Mouse (Mus musculus) heart, embryonic 12.5 days (tissue): ENCODE measurements around the gene Zcchc8. TPM values are rescaled to one million over a fixed set of nuclear protein-coding genes. Genes with fewer than 3 reads are reported as not detected.
"Not testable (repeated sequence)": the region's sequence is repeated elsewhere in the genome, so short reads cannot be mapped to it uniquely, and the experiment has no call there.

ENCODE experiments used
- ATAC-seq: fragments of 200-750 bp; cut with Nextera tagmentation; 2 replicates; pipeline ENCODE4 v1.8.0; 2017; ENCODE audit warnings: moderate TSS enrichment, moderate library complexity; ENCODE audit not compliant: insufficient number of reproducible peaks, low FRiP score
- H3K27ac ChIP-seq: fragments of 300-500 bp; sonication (generic); 2 replicates; pipeline ENCODE4 v1.5.1; 2016; ENCODE audit warnings: mild to moderate bottlenecking, moderate library complexity; ENCODE audit not compliant: poor library complexity, severe bottlenecking
- H3K27me3 ChIP-seq: fragments of 300-500 bp; sonication (generic); replicated peaks from 2 replicates; pipeline ENCODE4 v1.6.1; 2016; ENCODE audit warnings: mild to moderate bottlenecking, moderate library complexity
- H3K36me3 ChIP-seq: fragments of 300-500 bp; sonication (generic); 2 replicates; pipeline ENCODE4 v1.6.1; 2016; ENCODE audit warnings: mild to moderate bottlenecking, moderate library complexity
- H3K4me1 ChIP-seq: fragments of 300-500 bp; sonication (generic); replicated peaks from 2 replicates; pipeline ENCODE4 v1.6.1; 2016; ENCODE audit warnings: mild to moderate bottlenecking
- H3K4me2 ChIP-seq: fragments of 300-500 bp; sonication (generic); 2 replicates; pipeline ENCODE4 v1.6.1; 2016; ENCODE audit warnings: mild to moderate bottlenecking, moderate library complexity
- H3K4me3 ChIP-seq: fragments of 300-500 bp; sonication (generic); 2 replicates; pipeline ENCODE4 v1.5.1; 2016; ENCODE audit warnings: mild to moderate bottlenecking
- H3K9ac ChIP-seq: fragments of 300-500 bp; sonication (generic); 2 replicates; pipeline ENCODE4 v1.6.1; 2016; ENCODE audit warnings: mild to moderate bottlenecking, moderate library complexity
- H3K9me3 ChIP-seq: fragments of 300-500 bp; sonication (generic); replicated peaks from 2 replicates; pipeline ENCODE4 v1.6.1; 2016; ENCODE audit warnings: mild to moderate bottlenecking, moderate library complexity
- WGBS: fragments of 180-500 bp; shearing (Covaris S2); methylation state at CpG from one replicate; pipeline ENCODE4 v1.1.7; 2016; 5-methylcytosine and 5-hydroxymethylcytosine counted together
- polyA plus RNA-seq: library from polyadenylated mRNA; unstranded; fragments of >200 nt; fragmentation: Nextera tagmentation; extraction: Ambion mirVana; gene quantifications from 2 replicates; pipeline ENCODE4 v1.2.1, GENCODE M21; 2016

Zcchc8 gene
- polyA plus RNA-seq: 69.6 and 77.5 TPM in 2 replicates

GRCm38 (mm10) chr5:123720328-123721311, at the start of gene Zcchc8:
Zcchc8 (minus strand) TSS chr5:123721100.
- peak within 1 kb of the TSS; percentile 86 for H3K27ac ChIP-seq
- H3K9ac ChIP-seq: peak within 1 kb of the TSS; percentile 82
- H3K27me3 ChIP-seq: no peaks in the 10 kb centered on the region
- H3K4me2 ChIP-seq: peak within 1 kb of the TSS; percentile 79
- peak within 1 kb of the TSS; percentile 85 for H3K4me3 ChIP-seq
- under 1% methylated on average over 83 of the region's 83 CpGs for WGBS
- ATAC-seq: peak; percentile 100
- H3K9me3 ChIP-seq: no peaks in the 10 kb centered on the region
- H3K36me3 ChIP-seq: peaks cover 21% of the 10 kb centered on the region
- peaks cover 20% of the 10 kb centered on the region for H3K4me1 ChIP-seq

GRCm38 (mm10) chr5:123766455-123766854, 45.6 kb upstream of the Zcchc8 start:
- not testable (repeated sequence) for H3K4me2 ChIP-seq, H3K27ac ChIP-seq, H3K9ac ChIP-seq, H3K9me3 ChIP-seq, ATAC-seq, H3K4me3 ChIP-seq, H3K4me1 ChIP-seq, H3K27me3 ChIP-seq
- WGBS: 94% methylated on average over 11 of the region's 11 CpGs
- peaks cover 75% of the 10 kb centered on the region for H3K36me3 ChIP-seq

- WGBS: 94% methylated on average over 11 of the region's 11 CpGs
- no peak for ATAC-seq
- H3K27ac ChIP-seq: no peak overlapping the region
- no peaks in the 10 kb centered on the region for H3K27me3 ChIP-seq
- no peak overlapping the region for H3K4me2 ChIP-seq
- H3K4me1 ChIP-seq: no peaks in the 10 kb centered on the region
- H3K36me3 ChIP-seq: peaks cover 72% of the 10 kb centered on the region
- no peak overlapping the region for H3K9ac ChIP-seq
- no peaks in the 10 kb centered on the region for H3K9me3 ChIP-seq
- H3K4me3 ChIP-seq: no peak overlapping the region
Measured at GRCm38 (mm10) chr5:123765506-123765905, 44.6 kb upstream of the Zcchc8 start.

- under 1% methylated on average over 59 of the region's 63 CpGs for WGBS
- peak; percentile 98 for ATAC-seq
- peak within 1 kb of the TSS; percentile 95 for H3K4me3 ChIP-seq
- H3K36me3 ChIP-seq: peaks cover 16% of the 10 kb centered on the region
- H3K9ac ChIP-seq: peak within 1 kb of the TSS; percentile 93
- peak within 1 kb of the TSS; percentile 99 for H3K27ac ChIP-seq
- no peaks in the 10 kb centered on the region for H3K9me3 ChIP-seq
- peaks cover 28% of the 10 kb centered on the region for H3K4me1 ChIP-seq
- H3K27me3 ChIP-seq: no peaks in the 10 kb centered on the region
- H3K4me2 ChIP-seq: peak within 1 kb of the TSS; percentile 88
Measured at GRCm38 (mm10) chr5:123749065-123750064, 28.5 kb upstream of the Zcchc8 start, which contains the start of the genes Rsrc2 and Kntc1. Rsrc2 (minus strand) TSS chr5:123749414. Kntc1 (plus strand) TSS chr5:123749716.

GRCm38 (mm10) chr5:123748339-123749064, 27.6 kb upstream of the Zcchc8 start:
- Histone ChIP-seq H3K9ac (peak overlapping the region; percentile 93), H3K9me3 (no peaks in the 10 kb centered on the region), H3K27ac (peak overlapping the region; percentile 99), H3K27me3 (no peaks in the 10 kb centered on the region), H3K36me3 (peaks cover 19% of the 10 kb centered on the region), H3K4me2 (peak overlapping the region; percentile 88), H3K4me1 (peaks cover 28% of the 10 kb centered on the region), H3K4me3 (peak overlapping the region; percentile 95)
- ATAC-seq: no peak
- under 1% methylated on average over 18 of the region's 18 CpGs for WGBS

GRCm38 (mm10) chr5:123747604-123748003, 26.7 kb upstream of the Zcchc8 start:
- H3K27ac ChIP-seq: peak overlapping the region; percentile 36; the same call in 1 of the 2 replicates
- no peaks in the 10 kb centered on the region for H3K9me3 ChIP-seq
- 27% methylated on average over 7 of the region's 7 CpGs for WGBS

GRCm38 (mm10) chr5:123746253-123746652, 25.4 kb upstream of the Zcchc8 start:
- Histone ChIP-seq H3K4me3 (peak overlapping the region; percentile 95; the same call in 1 of the 2 replicates), H3K4me1 (peaks cover 28% of the 10 kb centered on the region), H3K9me3 (no peaks in the 10 kb centered on the region), H3K4me2 (peak overlapping the region; percentile 61), H3K27ac (peak overlapping the region; percentile 54; the same call in 1 of the 2 replicates), H3K36me3 (peaks cover 24% of the 10 kb centered on the region), H3K9ac (peak overlapping the region; percentile 54), H3K27me3 (no peaks in the 10 kb centered on the region)
- ATAC-seq: no peak

More at GRCm38 (mm10) chr5:123747604-123748003, 26.7 kb upstream of the Zcchc8 start:
- Histone ChIP-seq H3K4me3 (peak overlapping the region; percentile 95), H3K4me2 (peak overlapping the region; percentile 88), H3K36me3 (peaks cover 26% of the 10 kb centered on the region), H3K4me1 (peaks cover 28% of the 10 kb centered on the region), H3K27me3 (no peaks in the 10 kb centered on the region), H3K9ac (peak overlapping the region; percentile 76)
- no peak for ATAC-seq

- H3K4me1 ChIP-seq: peaks cover 17% of the 10 kb centered on the region
- no peaks in the 10 kb centered on the region for H3K27me3 ChIP-seq
- H3K36me3 ChIP-seq: peaks cover 37% of the 10 kb centered on the region
- H3K27ac ChIP-seq: no peak overlapping the region
- no peak overlapping the region for H3K4me2 ChIP-seq
- no peak overlapping the region for H3K4me3 ChIP-seq
- no peaks in the 10 kb centered on the region for H3K9me3 ChIP-seq
- no peak overlapping the region for H3K9ac ChIP-seq
- WGBS: 92% methylated on average over 2 of the region's 2 CpGs
- no peak for ATAC-seq
Measured at GRCm38 (mm10) chr5:123744358-123744757, 23.5 kb upstream of the Zcchc8 start.

- Histone ChIP-seq H3K9me3 (no peaks in the 10 kb centered on the region), H3K27me3 (no peaks in the 10 kb centered on the region), H3K9ac (no peak overlapping the region), H3K4me3 (no peak overlapping the region), H3K27ac (no peak overlapping the region), H3K36me3 (peaks cover 66% of the 10 kb centered on the region), H3K4me1 (no peaks in the 10 kb centered on the region), H3K4me2 (no peak overlapping the region)
- 90% methylated on average over 2 of the region's 2 CpGs for WGBS
- ATAC-seq: no peak
Measured at GRCm38 (mm10) chr5:123730981-123731380, 10.1 kb upstream of the Zcchc8 start.

- not testable (repeated sequence) for H3K4me3 ChIP-seq, H3K27me3 ChIP-seq, H3K27ac ChIP-seq, H3K9ac ChIP-seq, H3K4me2 ChIP-seq, H3K4me1 ChIP-seq, H3K9me3 ChIP-seq, ATAC-seq, H3K36me3 ChIP-seq
- WGBS: 86% methylated on average over 7 of the region's 7 CpGs
Measured at GRCm38 (mm10) chr5:123723816-123724215, 2.9 kb upstream of the Zcchc8 start.
